Mouse (Mus musculus): ENCODE results near the gene Gng13. TPM values are rescaled to one million over a fixed set of nuclear protein-coding genes. Genes with fewer than 3 reads are reported as not detected.

Gene Gng13
- polyA plus RNA-seq, 1 experiment from 2014 or later, result 9.0 TPM

- no peak; the same call in 1 of the 2 replicates for ATAC-seq (ENCODE audit: low read depth)
- H3K4me1 ChIP-seq (ENCODE audit: control insufficient read depth, insufficient read depth, low read length), result no peaks in the 10 kb centered on the region
- no peak overlapping the region for H3K4me3 ChIP-seq (ENCODE audit: low read depth, low read length)
- no peak overlapping the region for H3K9ac ChIP-seq (replicated peaks; ENCODE audit: low read depth, low read length)
- no peaks in the 10 kb centered on the region for H3K36me3 ChIP-seq (ENCODE audit: control insufficient read depth, insufficient read depth, low read length)
- no peaks in the 10 kb centered on the region for H3K27me3 ChIP-seq (ENCODE audit: control insufficient read depth, insufficient read depth, low read length)
- H3K4me2 ChIP-seq (ENCODE audit: low read depth, low read length), result no peak overlapping the region
- 12% methylated on average over 7 of the region's 7 CpGs for WGBS
- H3K27ac ChIP-seq (ENCODE audit: low read depth, low read length), result no peak overlapping the region
- no peaks in the 10 kb centered on the region for H3K9me3 ChIP-seq (ENCODE audit: control insufficient read depth, low read length)
These were observed 18.5 kb upstream of the Gng13 start for GRCm38 (mm10) chr17:25698446-25698845.

GRCm38 (mm10) chr17:25700863-25701496 lies 16.0 kb upstream of the Gng13 start:
- 59% methylated on average over 9 of the region's 9 CpGs for WGBS
- H3K9ac ChIP-seq (replicated peaks; ENCODE audit: low read depth, low read length), result no peak overlapping the region
- H3K4me2 ChIP-seq (ENCODE audit: low read depth, low read length), result no peak overlapping the region
- H3K36me3 ChIP-seq (ENCODE audit: control insufficient read depth, insufficient read depth, low read length), result no peaks in the 10 kb centered on the region
- H3K9me3 ChIP-seq (ENCODE audit: control insufficient read depth, low read length), result no peaks in the 10 kb centered on the region
- ATAC-seq (ENCODE audit: low read depth), result no peak
- H3K27me3 ChIP-seq (ENCODE audit: control insufficient read depth, insufficient read depth, low read length), result no peaks in the 10 kb centered on the region
- H3K4me3 ChIP-seq (ENCODE audit: low read depth, low read length), result no peak overlapping the region
- H3K27ac ChIP-seq (ENCODE audit: low read depth, low read length), result no peak overlapping the region
- H3K4me1 ChIP-seq (ENCODE audit: control insufficient read depth, insufficient read depth, low read length), result no peaks in the 10 kb centered on the region

- H3K4me2 ChIP-seq (ENCODE audit: low read depth, low read length), result no peak overlapping the region
- no peaks in the 10 kb centered on the region for H3K4me1 ChIP-seq (ENCODE audit: control insufficient read depth, insufficient read depth, low read length)
- H3K36me3 ChIP-seq (ENCODE audit: control insufficient read depth, insufficient read depth, low read length), result no peaks in the 10 kb centered on the region
- ATAC-seq (ENCODE audit: low read depth), result no peak
- no peak overlapping the region for H3K4me3 ChIP-seq (ENCODE audit: low read depth, low read length)
- H3K27ac ChIP-seq (ENCODE audit: low read depth, low read length), result no peak overlapping the region
- no peaks in the 10 kb centered on the region for H3K27me3 ChIP-seq (ENCODE audit: control insufficient read depth, insufficient read depth, low read length)
- WGBS, result 96% methylated on average over 2 of the region's 2 CpGs
- no peaks in the 10 kb centered on the region for H3K9me3 ChIP-seq (ENCODE audit: control insufficient read depth, low read length)
- H3K9ac ChIP-seq (replicated peaks; ENCODE audit: low read depth, low read length), result no peak overlapping the region
These were observed 7.0 kb upstream of the Gng13 start for GRCm38 (mm10) chr17:25709994-25710393.

GRCm38 (mm10) chr17:25711136-25711535 lies 5.8 kb upstream of the Gng13 start:
- Histone ChIP-seq H3K9ac (replicated peaks; ENCODE audit: low read depth, low read length) (no peak overlapping the region), H3K4me2 (ENCODE audit: low read depth, low read length) (no peak overlapping the region), H3K36me3 (ENCODE audit: control insufficient read depth, insufficient read depth, low read length) (no peaks in the 10 kb centered on the region), H3K9me3 (ENCODE audit: control insufficient read depth, low read length) (no peaks in the 10 kb centered on the region), H3K4me3 (ENCODE audit: low read depth, low read length) (no peak overlapping the region), H3K4me1 (ENCODE audit: control insufficient read depth, insufficient read depth, low read length) (no peaks in the 10 kb centered on the region), H3K27ac (ENCODE audit: low read depth, low read length) (no peak overlapping the region), H3K27me3 (ENCODE audit: control insufficient read depth, insufficient read depth, low read length) (no peaks in the 10 kb centered on the region; the same call in 1 of the 2 replicates)
- 78% methylated on average over 4 of the region's 4 CpGs for WGBS
- no peak for ATAC-seq (ENCODE audit: low read depth)

- H3K9ac ChIP-seq (replicated peaks; ENCODE audit: low read depth, low read length), result no peak overlapping the region
- H3K27me3 ChIP-seq (ENCODE audit: control insufficient read depth, insufficient read depth, low read length), result peaks cover 17% of the 10 kb centered on the region
- H3K36me3 ChIP-seq (ENCODE audit: control insufficient read depth, insufficient read depth, low read length), result no peaks in the 10 kb centered on the region
- no peaks in the 10 kb centered on the region for H3K9me3 ChIP-seq (ENCODE audit: control insufficient read depth, low read length)
- no peak overlapping the region for H3K4me2 ChIP-seq (ENCODE audit: low read depth, low read length)
- H3K4me1 ChIP-seq (ENCODE audit: control insufficient read depth, insufficient read depth, low read length), result no peaks in the 10 kb centered on the region
- no peak for ATAC-seq (ENCODE audit: low read depth)
- no peak overlapping the region for H3K27ac ChIP-seq (ENCODE audit: low read depth, low read length)
- WGBS, result 60% methylated on average over 3 of the region's 3 CpGs
- no peak overlapping the region for H3K4me3 ChIP-seq (ENCODE audit: low read depth, low read length)
These were observed 1.3 kb upstream of the Gng13 start for GRCm38 (mm10) chr17:25715627-25716026.

GRCm38 (mm10) chr17:25716130-25716529 lies 841 bp upstream of the Gng13 start:
- Histone ChIP-seq H3K4me2 (ENCODE audit: low read depth, low read length) (no peak overlapping the region), H3K9me3 (ENCODE audit: control insufficient read depth, low read length) (no peaks in the 10 kb centered on the region), H3K9ac (replicated peaks; ENCODE audit: low read depth, low read length) (no peak overlapping the region), H3K27ac (ENCODE audit: low read depth, low read length) (no peak overlapping the region), H3K4me3 (ENCODE audit: low read depth, low read length) (no peak overlapping the region), H3K4me1 (ENCODE audit: control insufficient read depth, insufficient read depth, low read length) (no peaks in the 10 kb centered on the region), H3K27me3 (ENCODE audit: control insufficient read depth, insufficient read depth, low read length) (peaks cover 17% of the 10 kb centered on the region), H3K36me3 (ENCODE audit: control insufficient read depth, insufficient read depth, low read length) (no peaks in the 10 kb centered on the region)
- no peak for ATAC-seq (ENCODE audit: low read depth)
- WGBS, result 4% methylated on average over 6 of the region's 6 CpGs

- no peaks in the 10 kb centered on the region for H3K4me1 ChIP-seq (ENCODE audit: control insufficient read depth, insufficient read depth, low read length)
- peak overlapping the region; percentile 53 for H3K9ac ChIP-seq (replicated peaks; ENCODE audit: low read depth, low read length)
- peaks cover 17% of the 10 kb centered on the region for H3K27me3 ChIP-seq (ENCODE audit: control insufficient read depth, insufficient read depth, low read length)
- H3K27ac ChIP-seq (ENCODE audit: low read depth, low read length), result no peak overlapping the region
- H3K4me2 ChIP-seq (ENCODE audit: low read depth, low read length), result peak overlapping the region; percentile 58
- H3K9me3 ChIP-seq (ENCODE audit: control insufficient read depth, low read length), result no peaks in the 10 kb centered on the region
- peak overlapping the region; percentile 30 for H3K4me3 ChIP-seq (ENCODE audit: low read depth, low read length)
- 8% methylated on average over 6 of the region's 6 CpGs for WGBS
- no peak for ATAC-seq (ENCODE audit: low read depth)
- H3K36me3 ChIP-seq (ENCODE audit: control insufficient read depth, insufficient read depth, low read length), result no peaks in the 10 kb centered on the region
These were observed 720 bp downstream of the Gng13 start for GRCm38 (mm10) chr17:25717691-25718090.

- Histone ChIP-seq H3K4me3 (ENCODE audit: low read depth, low read length) (no peak overlapping the region), H3K36me3 (ENCODE audit: control insufficient read depth, insufficient read depth, low read length) (no peaks in the 10 kb centered on the region), H3K9me3 (ENCODE audit: control insufficient read depth, low read length) (no peaks in the 10 kb centered on the region), H3K4me2 (ENCODE audit: low read depth, low read length) (no peak overlapping the region), H3K27ac (ENCODE audit: low read depth, low read length) (no peak overlapping the region), H3K4me1 (ENCODE audit: control insufficient read depth, insufficient read depth, low read length) (peaks cover under 1% of the 10 kb centered on the region), H3K9ac (replicated peaks; ENCODE audit: low read depth, low read length) (no peak overlapping the region), H3K27me3 (ENCODE audit: control insufficient read depth, insufficient read depth, low read length) (peaks cover 16% of the 10 kb centered on the region)
- no peak for ATAC-seq (ENCODE audit: low read depth)
- 94% methylated on average over 5 of the region's 5 CpGs for WGBS
These were observed 4.5 kb downstream of the Gng13 start for GRCm38 (mm10) chr17:25721476-25721875.

GRCm38 (mm10) chr17:25723470-25723869 lies 6.5 kb downstream of the Gng13 start:
- Histone ChIP-seq H3K27ac (ENCODE audit: low read depth, low read length) (no peak overlapping the region), H3K36me3 (ENCODE audit: control insufficient read depth, insufficient read depth, low read length) (no peaks in the 10 kb centered on the region), H3K4me1 (ENCODE audit: control insufficient read depth, insufficient read depth, low read length) (peaks cover 13% of the 10 kb centered on the region), H3K4me3 (ENCODE audit: low read depth, low read length) (no peak overlapping the region), H3K9ac (replicated peaks; ENCODE audit: low read depth, low read length) (no peak overlapping the region), H3K27me3 (ENCODE audit: control insufficient read depth, insufficient read depth, low read length) (no peaks in the 10 kb centered on the region), H3K4me2 (ENCODE audit: low read depth, low read length) (no peak overlapping the region), H3K9me3 (ENCODE audit: control insufficient read depth, low read length) (no peaks in the 10 kb centered on the region)
- 94% methylated on average over 19 of the region's 19 CpGs for WGBS
- no peak for ATAC-seq (ENCODE audit: low read depth)
